Mouse (Mus musculus) testis, adult 2 months (tissue): ENCODE results near the gene Grik2. TPM values are rescaled to one million over a fixed set of nuclear protein-coding genes. Genes with fewer than 3 reads are reported as not detected.

Experiments
- H3K27ac ChIP-seq: fragments of 200-500 bp; 2 replicates; pipeline ENCODE4 v1.5.1; 2012; ENCODE audit warnings: low read depth, low read length; ENCODE audit not compliant: control insufficient read depth, insufficient read depth
- H3K27me3 ChIP-seq: fragments of 200-500 bp; 2 replicates; pipeline ENCODE4 v1.6.1; 2012; ENCODE audit warnings: mild to moderate bottlenecking, low read length, moderate library complexity; ENCODE audit not compliant: control insufficient read depth, insufficient read depth
- H3K36me3 ChIP-seq: fragments of 200-500 bp; 2 replicates; pipeline ENCODE4 v1.6.1; 2012; ENCODE audit warnings: mild to moderate bottlenecking, low read length; ENCODE audit not compliant: control insufficient read depth, insufficient read depth
- H3K4me1 ChIP-seq: fragments of 200-500 bp; 2 replicates; pipeline ENCODE4 v1.6.1; 2012; ENCODE audit warnings: low read length; ENCODE audit not compliant: control insufficient read depth, insufficient read depth
- H3K4me3 ChIP-seq: fragments of 200-500 bp; 2 replicates; pipeline ENCODE4 v1.5.1; 2012; ENCODE audit warnings: low read depth, mild to moderate bottlenecking, low read length, moderate library complexity, mixed read lengths; ENCODE audit not compliant: control insufficient read depth
- CTCF ChIP-seq: fragments of 200-500 bp; IDR thresholded peaks from 2 replicates; pipeline ENCODE4 v1.5.1; 2012; ENCODE audit warnings: low read depth, mild to moderate bottlenecking, inconsistent platforms, low read length, moderate library complexity; ENCODE audit not compliant: control insufficient read depth, insufficient read depth, insufficient replicate concordance
- POLR2A ChIP-seq: fragments of 200-500 bp; IDR thresholded peaks from 2 replicates; pipeline ENCODE4 v1.6.1; 2012; ENCODE audit warnings: low read depth, mild to moderate bottlenecking, inconsistent platforms, low read length, moderate library complexity; ENCODE audit not compliant: control insufficient read depth
- polyA plus RNA-seq: library from polyadenylated mRNA; depleted of rRNA; stranded (reverse); fragments of >200 nt; gene quantifications from 2 replicates; pipeline ENCODE4 v1.2.3, GENCODE M21; 2012

Gene Grik2
- polyA plus RNA-seq, 1 experiment = 5.9 TPM

DNA sequence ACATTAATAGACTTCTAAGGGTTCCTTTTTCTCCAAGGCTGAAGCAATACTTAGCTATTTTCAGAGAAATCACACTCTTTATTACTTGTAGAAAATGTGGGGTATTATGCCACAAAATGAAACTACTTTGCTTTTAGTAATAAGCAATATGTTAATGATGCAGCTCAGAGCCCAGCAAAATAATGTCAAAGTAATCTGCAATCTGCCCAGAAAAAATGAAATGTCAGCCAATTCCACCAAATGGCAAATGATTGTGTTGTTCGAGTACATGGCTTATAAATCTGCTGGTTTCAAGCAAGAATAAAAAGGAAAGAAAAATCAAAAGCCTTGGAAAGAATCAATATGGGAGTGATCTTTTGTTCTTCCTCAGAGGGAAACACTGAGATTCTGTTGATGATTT is 136.2 kb downstream of the Grik2 start:
- no peak overlapping the region for H3K27ac ChIP-seq
- H3K36me3 ChIP-seq = no peaks in the 10 kb centered on the region
- H3K4me3 ChIP-seq = no peak overlapping the region
- H3K4me1 ChIP-seq = no peaks in the 10 kb centered on the region
- H3K27me3 ChIP-seq = no peaks in the 10 kb centered on the region
- TF ChIP-seq POLR2A = no peak
- no peak for TF ChIP-seq CTCF

DNA sequence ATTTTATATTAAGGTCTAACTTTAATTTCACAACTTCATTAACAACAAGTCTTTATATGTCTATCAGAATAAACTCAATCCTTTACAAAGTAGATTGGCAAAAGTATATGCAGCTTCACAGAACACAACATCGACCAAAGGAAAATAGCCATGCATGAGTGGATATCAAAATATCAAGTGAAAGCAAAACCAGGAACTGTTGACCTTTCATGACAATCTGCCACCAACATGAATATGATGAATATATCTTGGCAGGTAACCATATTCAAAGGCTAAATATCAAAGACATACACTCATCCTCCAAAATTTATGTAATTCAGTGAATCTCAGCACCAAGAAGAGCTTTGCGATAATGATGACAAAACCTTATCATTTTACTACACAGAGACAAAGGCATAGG is 141.4 kb downstream of the Grik2 start:
- Histone ChIP-seq H3K4me3 (no peak overlapping the region), H3K36me3 (no peaks in the 10 kb centered on the region), H3K4me1 (no peaks in the 10 kb centered on the region), H3K27me3 (no peaks in the 10 kb centered on the region), H3K27ac (no peak overlapping the region)
- TF ChIP-seq CTCF = no peak
- no peak for TF ChIP-seq POLR2A

DNA sequence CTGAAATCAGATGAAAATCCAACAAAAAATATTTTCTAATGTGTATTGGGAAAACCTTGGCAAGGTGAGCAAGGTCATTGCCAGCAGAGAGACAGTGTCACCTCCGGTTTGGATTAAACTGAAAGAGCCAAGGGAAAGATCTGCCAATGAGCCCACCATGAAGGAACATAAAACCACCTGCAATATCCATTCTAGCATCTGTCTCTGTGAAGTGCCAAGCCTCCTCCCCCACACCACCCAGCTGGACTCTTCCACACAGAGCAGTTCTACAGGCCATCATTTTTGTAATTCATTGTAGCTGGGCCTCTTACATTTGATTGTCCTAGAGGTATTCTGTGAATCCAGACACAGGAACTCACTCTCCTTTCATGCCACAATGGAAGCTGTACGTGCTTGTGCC is 148.7 kb downstream of the Grik2 start:
- TF ChIP-seq POLR2A (no peak), CTCF (no peak)
- no peaks in the 10 kb centered on the region for H3K27me3 ChIP-seq
- no peaks in the 10 kb centered on the region for H3K36me3 ChIP-seq
- H3K4me3 ChIP-seq = no peak overlapping the region
- H3K4me1 ChIP-seq = no peaks in the 10 kb centered on the region
- H3K27ac ChIP-seq = no peak overlapping the region

DNA sequence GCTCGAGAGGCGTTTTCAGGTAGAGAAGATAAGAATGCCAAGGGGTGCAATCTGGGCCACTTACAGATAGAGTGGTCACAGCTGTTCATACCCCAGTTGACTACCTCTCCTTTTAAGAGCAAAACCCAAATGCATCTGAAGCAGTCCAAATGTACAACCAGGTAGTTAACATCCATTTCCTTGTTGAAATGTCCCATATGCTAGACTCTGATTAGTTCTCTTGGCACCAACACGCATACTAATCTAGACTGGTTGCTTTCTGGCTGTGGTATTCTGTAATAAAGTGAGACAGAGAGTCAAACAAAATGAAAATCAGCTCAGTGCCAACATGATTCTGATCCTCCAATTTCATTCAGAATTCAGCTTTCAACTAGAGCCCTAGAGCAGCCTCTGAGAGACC is 164.6 kb downstream of the Grik2 start:
- Histone ChIP-seq H3K4me1 (no peaks in the 10 kb centered on the region), H3K27me3 (no peaks in the 10 kb centered on the region), H3K27ac (no peak overlapping the region), H3K4me3 (no peak overlapping the region), H3K36me3 (no peaks in the 10 kb centered on the region)
- TF ChIP-seq CTCF (no peak), POLR2A (no peak)

DNA sequence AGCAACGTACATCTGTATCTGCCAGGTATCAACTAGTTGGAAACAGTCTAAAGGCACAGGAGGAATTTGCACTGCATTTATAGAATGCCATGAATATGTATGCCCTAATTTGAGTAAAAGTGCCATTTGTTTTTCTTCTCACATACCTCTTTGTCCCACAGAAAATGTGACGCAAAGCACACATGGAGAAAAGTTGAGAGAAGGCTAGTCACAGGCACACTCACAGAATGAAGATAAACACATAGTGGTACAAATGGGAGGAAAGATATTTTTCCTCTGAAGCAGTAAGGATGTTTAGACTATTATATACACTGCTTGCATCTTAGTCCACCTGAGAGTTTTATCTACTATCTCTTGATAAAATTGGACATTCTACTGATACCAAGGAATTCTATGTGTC is 190.9 kb downstream of the Grik2 start:
- no peak overlapping the region for H3K4me3 ChIP-seq
- H3K27ac ChIP-seq = no peak overlapping the region
- TF ChIP-seq CTCF (no peak), POLR2A (no peak)

DNA sequence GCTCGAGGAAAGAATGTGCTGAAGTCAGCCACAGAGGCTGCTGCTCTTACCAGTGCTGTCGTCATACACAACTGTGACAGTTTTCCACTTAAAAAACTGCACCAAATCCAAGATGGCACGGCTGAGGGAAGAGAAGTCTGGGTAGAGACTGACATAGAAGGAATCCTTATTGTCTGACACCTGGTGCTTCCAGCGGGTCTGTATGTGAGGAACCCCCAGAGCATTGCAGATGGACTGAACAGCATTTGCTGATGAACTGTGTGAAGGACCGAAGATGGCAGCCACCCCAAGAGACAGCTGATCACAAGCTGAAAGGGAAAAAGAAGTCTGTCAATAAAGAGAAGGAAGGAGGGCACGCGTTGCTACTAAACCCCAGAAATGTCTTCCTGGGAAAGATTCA is 215.1 kb downstream of the Grik2 start:
- TF ChIP-seq CTCF = no peak
- no peak for TF ChIP-seq POLR2A
- Histone ChIP-seq H3K4me1 (no peaks in the 10 kb centered on the region), H3K27ac (no peak overlapping the region), H3K36me3 (no peaks in the 10 kb centered on the region), H3K4me3 (no peak overlapping the region), H3K27me3 (no peaks in the 10 kb centered on the region)

More for the DNA sequence above, 190.9 kb downstream of the Grik2 start:
- Histone ChIP-seq H3K27me3 (no peaks in the 10 kb centered on the region), H3K36me3 (no peaks in the 10 kb centered on the region), H3K4me1 (peaks cover 2% of the 10 kb centered on the region; the same call in 1 of the 2 replicates)

DNA sequence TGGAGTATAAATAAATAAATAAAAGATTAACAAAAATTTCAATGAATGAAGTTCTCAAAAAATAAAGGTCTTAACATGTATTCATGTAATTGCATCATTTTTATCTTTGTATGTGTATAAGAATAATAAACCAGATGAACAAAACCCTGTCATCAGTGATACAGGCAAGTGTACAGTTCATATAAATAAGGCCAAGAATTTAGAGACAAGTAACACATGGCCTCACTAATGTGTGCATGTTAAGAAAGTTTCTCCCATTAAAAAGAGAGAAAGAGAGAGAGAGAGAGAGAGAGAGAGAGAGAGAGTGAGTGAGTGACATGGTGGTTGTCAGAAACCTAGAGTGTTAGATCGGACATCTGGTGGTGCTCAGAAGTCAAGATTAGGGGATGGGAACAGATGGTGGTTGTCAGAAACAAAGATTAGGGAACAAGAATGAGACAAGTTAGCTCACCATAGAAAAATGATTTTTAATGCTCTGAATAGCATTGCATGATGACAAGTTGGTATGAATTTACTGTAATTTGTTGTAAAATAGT is 228.6 kb downstream of the Grik2 start:
- H3K27ac ChIP-seq = no peak overlapping the region
- no peaks in the 10 kb centered on the region for H3K4me1 ChIP-seq
- no peaks in the 10 kb centered on the region for H3K36me3 ChIP-seq
- no peak overlapping the region for H3K4me3 ChIP-seq
- no peaks in the 10 kb centered on the region for H3K27me3 ChIP-seq
- no peak for TF ChIP-seq CTCF
- no peak for TF ChIP-seq POLR2A

DNA sequence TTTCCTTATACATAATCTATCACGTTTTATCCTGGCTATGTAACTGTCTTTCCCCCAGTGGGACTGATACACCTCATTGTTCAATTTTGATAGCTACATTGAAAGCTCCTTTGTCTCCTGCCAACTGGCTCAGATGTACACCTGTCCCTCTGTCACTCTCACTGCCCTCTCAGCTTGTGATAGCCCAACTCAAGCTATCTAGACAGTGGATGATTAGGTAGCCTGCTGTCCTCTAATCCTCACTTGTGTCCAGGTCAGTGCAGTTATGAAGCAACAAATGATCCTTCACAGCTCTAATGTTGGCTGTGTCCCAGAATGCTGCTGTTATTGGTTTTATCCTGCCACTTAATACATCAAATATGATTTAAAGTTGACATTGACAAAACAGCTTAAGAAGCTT is 246.3 kb downstream of the Grik2 start:
- TF ChIP-seq POLR2A = no peak
- TF ChIP-seq CTCF = no peak
- Histone ChIP-seq H3K4me3 (no peak overlapping the region), H3K27ac (no peak overlapping the region), H3K27me3 (no peaks in the 10 kb centered on the region), H3K36me3 (no peaks in the 10 kb centered on the region), H3K4me1 (no peaks in the 10 kb centered on the region)
